In genomic region chr6:124890997-124891396, GRCm38 (mm10) we compare ENCODE assay signal across 19 mouse cellular contexts. TPM values are rescaled to one million over a fixed set of nuclear protein-coding genes. Genes with fewer than 3 reads are reported as not detected.
"Had no signal": no experiment of that assay in that cellular context is flagged by ENCODE, and none has a peak within 500 bp of the region (broad histone marks: within the 10 kb centered on the region; RNA-seq: fewer than 3 reads in every experiment).

No protein-coding gene starts in this region.

- H3K9me3 ChIP-seq: midbrain, embryonic 10.5 days; midbrain, embryonic 12.5 days; neural tube, embryonic 13.5 days; neural tube, embryonic 15.5 days had no signal

- H3K4me2 ChIP-seq: lung, embryonic 14.5 days; midbrain, embryonic 12.5 days; neural tube, embryonic 13.5 days; neural tube, embryonic 15.5 days had no signal

- H3K36me3 ChIP-seq: midbrain, embryonic 10.5 days; midbrain, embryonic 12.5 days; neural tube, embryonic 13.5 days; neural tube, embryonic 15.5 days had no signal

- ATAC-seq: midbrain, embryonic 16.5 days had no signal

- H3K27ac ChIP-seq: midbrain, embryonic 10.5 days; midbrain, embryonic 12.5 days; neural tube, embryonic 13.5 days; neural tube, embryonic 15.5 days had no signal

- H3K27me3 ChIP-seq: midbrain, embryonic 12.5 days; neural tube, embryonic 13.5 days; neural tube, embryonic 15.5 days had no signal

- H3K4me3 ChIP-seq: midbrain, embryonic 10.5 days; midbrain, embryonic 12.5 days; myocyte; neural tube, embryonic 13.5 days; neural tube, embryonic 15.5 days had no signal

- H3K9ac ChIP-seq: lung, embryonic 14.5 days; midbrain, embryonic 12.5 days; neural tube, embryonic 13.5 days; neural tube, embryonic 15.5 days had no signal

- DNase-seq: lung, adult 18-20 months; lung, embryonic 14.5 days; lung, postnatal 10 days; lung, postnatal 4 days; midbrain, embryonic 14.5 days; retina, postnatal 1 day; right cerebral cortex, adult 18-20 months; right cerebral cortex, postnatal 25 days; right cerebral cortex, postnatal 4 days; spleen, adult 18-20 months; thymus, adult 18-20 months had no signal

- H3K4me1 ChIP-seq: midbrain, embryonic 10.5 days; midbrain, embryonic 12.5 days; neural tube, embryonic 15.5 days had no signal

RNA-seq across cellular contexts. Expression of gene Cd4, which starts 3.0 kb away (rescaled TPM):
- total RNA-seq: megakaryocyte-erythroid progenitor cell, adult 5-6 weeks had no signal
- polyA plus RNA-seq: lung, embryonic 14.5 days; midbrain, embryonic 10.5 days; midbrain, embryonic 12.5 days; myocyte; neural tube, embryonic 11.5 days; neural tube, embryonic 13.5 days had no signal

RNA-seq across cellular contexts. Expression of gene Gpr162, which starts 27.2 kb away (rescaled TPM):
- total RNA-seq: megakaryocyte-erythroid progenitor cell, adult 5-6 weeks had no signal
